Mouse (Mus musculus): ENCODE results near the gene Med21. TPM values are rescaled to one million over a fixed set of nuclear protein-coding genes. Genes with fewer than 3 reads are reported as not detected.

Gene Med21
- polyA plus RNA-seq, 1 experiment from 2014 or later, result 52.2 TPM

GRCm38 (mm10) chr6:146650013-146650412, 7.7 kb downstream of the Med21 start:
- H3K9me3 ChIP-seq (ENCODE audit: low read length), result no peaks in the 10 kb centered on the region
- no peaks in the 10 kb centered on the region for H3K4me1 ChIP-seq (ENCODE audit: insufficient read depth)
- ATAC-seq (no peak), DNase-seq (no peak)
- H3K4me3 ChIP-seq (ENCODE audit: low read depth, low read length), result no peak overlapping the region
- H3K36me3 ChIP-seq (replicated peaks; ENCODE audit: insufficient read depth, low read length), result peaks cover 18% of the 10 kb centered on the region; the same call in 1 of the 2 replicates
- no peak overlapping the region for H3K4me2 ChIP-seq (ENCODE audit: low read depth, low read length)
- no peak overlapping the region for H3K9ac ChIP-seq (replicated peaks)
- TF ChIP-seq EP300 (IDR thresholded peaks at IDR 0.05; ENCODE audit: low read depth) (no peak), CTCF (IDR thresholded peaks at IDR 0.05; ENCODE audit: low read depth) (no peak)
- H3K27ac ChIP-seq (ENCODE audit: low read depth), result no peak overlapping the region
- WGBS (ENCODE audit: insufficient replicate concordance), result 70% methylated on average over 2 of the region's 2 CpGs
- H3K27me3 ChIP-seq (ENCODE audit: insufficient read depth, low read length), result no peaks in the 10 kb centered on the region

DNA sequence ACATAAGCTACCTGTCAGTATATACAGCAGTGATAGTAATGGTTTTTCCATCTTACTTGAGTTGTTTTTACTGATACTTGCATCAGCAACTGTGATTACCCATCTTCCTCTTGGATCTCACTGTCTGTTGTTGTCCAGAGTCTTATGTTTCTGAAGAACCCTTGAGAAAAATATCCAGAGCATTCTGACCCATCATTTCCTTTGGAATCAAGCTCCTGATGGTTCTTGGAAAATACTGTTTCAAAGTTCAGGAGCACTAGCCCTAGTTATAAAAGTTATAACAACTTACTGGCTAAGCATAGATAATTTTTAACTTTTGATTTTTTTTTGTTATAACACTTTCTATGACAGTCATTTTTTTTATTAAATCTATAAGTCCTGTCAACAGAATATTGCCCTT, 9.1 kb downstream of the Med21 start:
- Histone ChIP-seq H3K9ac (replicated peaks) (no peak overlapping the region), H3K4me2 (ENCODE audit: low read depth, low read length) (no peak overlapping the region), H3K4me1 (ENCODE audit: insufficient read depth) (no peaks in the 10 kb centered on the region), H3K27ac (ENCODE audit: low read depth) (no peak overlapping the region), H3K36me3 (replicated peaks; ENCODE audit: insufficient read depth, low read length) (peaks cover 18% of the 10 kb centered on the region; the same call in 1 of the 2 replicates), H3K4me3 (ENCODE audit: low read depth, low read length) (no peak overlapping the region), H3K27me3 (ENCODE audit: insufficient read depth, low read length) (no peaks in the 10 kb centered on the region), H3K9me3 (ENCODE audit: low read length) (no peaks in the 10 kb centered on the region)
- TF ChIP-seq EP300 (IDR thresholded peaks at IDR 0.05; ENCODE audit: low read depth) (no peak), CTCF (IDR thresholded peaks at IDR 0.05; ENCODE audit: low read depth) (no peak)
- DNase-seq (no peak), ATAC-seq (no peak)

DNA sequence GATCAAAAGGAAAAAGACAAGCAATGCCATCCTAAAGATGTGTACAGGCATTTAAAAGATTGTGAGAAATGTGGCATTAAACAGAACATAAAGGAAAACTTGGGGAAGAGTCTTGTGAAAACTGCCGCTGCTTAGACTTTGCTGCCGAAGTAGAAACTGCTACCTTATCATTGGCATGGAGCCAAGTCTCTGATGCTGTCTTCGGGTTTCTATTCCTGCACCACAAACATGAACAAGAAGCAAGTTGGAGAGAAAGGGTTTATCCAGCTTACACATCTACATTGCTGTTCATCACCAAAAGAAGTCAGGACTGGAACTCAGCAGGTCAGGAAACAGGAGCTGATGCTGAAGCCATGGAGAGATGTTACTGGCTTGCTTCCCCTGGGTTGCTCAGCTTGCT, 10.8 kb downstream of the Med21 start:
- TF ChIP-seq EP300 (IDR thresholded peaks at IDR 0.05; ENCODE audit: low read depth) (no peak), CTCF (IDR thresholded peaks at IDR 0.05; ENCODE audit: low read depth) (no peak)
- ATAC-seq, result no peak
- 46% methylated on average over 3 of the region's 3 CpGs for WGBS (ENCODE audit: insufficient replicate concordance)

GRCm38 (mm10) chr6:146660591-146660990, 18.2 kb downstream of the Med21 start:
- Histone ChIP-seq H3K4me1 (ENCODE audit: insufficient read depth) (0 out of 2 replicates have a peak, but pooled peaks cover 2% of the 10 kb centered on the region), H3K27ac (ENCODE audit: low read depth) (no peak overlapping the region), H3K36me3 (replicated peaks; ENCODE audit: insufficient read depth, low read length) (no peaks in the 10 kb centered on the region), H3K27me3 (ENCODE audit: insufficient read depth, low read length) (no peaks in the 10 kb centered on the region), H3K4me3 (ENCODE audit: low read depth, low read length) (no peak overlapping the region), H3K9me3 (ENCODE audit: low read length) (no peaks in the 10 kb centered on the region), H3K4me2 (ENCODE audit: low read depth, low read length) (no peak overlapping the region), H3K9ac (replicated peaks) (no peak overlapping the region)
- TF ChIP-seq EP300 (IDR thresholded peaks at IDR 0.05; ENCODE audit: low read depth) (no peak), CTCF (IDR thresholded peaks at IDR 0.05; ENCODE audit: low read depth) (peak; percentile 59)
- DNase-seq (no peak), ATAC-seq (no peak)
- 52% methylated on average over 2 of the region's 2 CpGs for WGBS (ENCODE audit: insufficient replicate concordance)

More for the DNA sequence above, 10.8 kb downstream of the Med21 start:
- Histone ChIP-seq H3K4me2 (ENCODE audit: low read depth, low read length) (no peak overlapping the region), H3K36me3 (replicated peaks; ENCODE audit: insufficient read depth, low read length) (peaks cover 15% of the 10 kb centered on the region; the same call in 1 of the 2 replicates), H3K27ac (ENCODE audit: low read depth) (no peak overlapping the region), H3K9me3 (ENCODE audit: low read length) (no peaks in the 10 kb centered on the region), H3K4me3 (ENCODE audit: low read depth, low read length) (no peak overlapping the region), H3K9ac (replicated peaks) (no peak overlapping the region), H3K27me3 (ENCODE audit: insufficient read depth, low read length) (no peaks in the 10 kb centered on the region), H3K4me1 (ENCODE audit: insufficient read depth) (no peaks in the 10 kb centered on the region)
- peak; percentile 12 for DNase-seq

GRCm38 (mm10) chr6:146661655-146662054, 19.3 kb downstream of the Med21 start:
- no peak for TF ChIP-seq EP300 (IDR thresholded peaks at IDR 0.05; ENCODE audit: low read depth)
- no peak for TF ChIP-seq CTCF (IDR thresholded peaks at IDR 0.05; ENCODE audit: low read depth)
- H3K27ac ChIP-seq (ENCODE audit: low read depth), result no peak overlapping the region
- no peak overlapping the region for H3K4me2 ChIP-seq (ENCODE audit: low read depth, low read length)
- no peak for DNase-seq
- no peak for ATAC-seq
- H3K9ac ChIP-seq (replicated peaks), result no peak overlapping the region
- no peak overlapping the region for H3K4me3 ChIP-seq (ENCODE audit: low read depth, low read length)
- no peaks in the 10 kb centered on the region for H3K9me3 ChIP-seq (ENCODE audit: low read length)
- no peaks in the 10 kb centered on the region for H3K27me3 ChIP-seq (ENCODE audit: insufficient read depth, low read length)
- 0 out of 2 replicates have a peak, but pooled peaks cover 2% of the 10 kb centered on the region for H3K4me1 ChIP-seq (ENCODE audit: insufficient read depth)
- WGBS (ENCODE audit: insufficient replicate concordance), result 66% methylated on average over 5 of the region's 5 CpGs
- H3K36me3 ChIP-seq (replicated peaks; ENCODE audit: insufficient read depth, low read length), result no peaks in the 10 kb centered on the region

DNA sequence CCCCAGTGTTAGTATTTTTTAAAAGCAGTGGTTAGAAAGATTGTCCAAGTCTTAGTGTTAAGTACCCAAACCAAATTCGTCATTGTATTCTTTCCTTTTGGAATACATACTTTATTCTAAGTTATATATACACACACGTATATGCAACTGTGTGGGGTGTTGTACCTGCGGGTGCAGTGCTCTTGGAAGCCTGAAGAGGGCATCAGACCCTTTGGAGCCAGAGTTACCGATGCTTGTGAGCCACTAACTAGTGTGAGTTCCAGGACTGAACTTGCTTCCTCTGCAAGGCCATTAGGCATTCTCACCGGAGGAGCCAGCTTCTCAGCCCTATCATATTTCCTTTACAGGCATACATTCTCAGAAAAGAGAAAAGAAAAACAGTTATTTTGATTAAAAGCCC, 20.3 kb downstream of the Med21 start:
- H3K27me3 ChIP-seq (ENCODE audit: insufficient read depth, low read length), result no peaks in the 10 kb centered on the region
- no peak overlapping the region for H3K27ac ChIP-seq (ENCODE audit: low read depth)
- no peak overlapping the region for H3K4me3 ChIP-seq (ENCODE audit: low read depth, low read length)
- 0 out of 2 replicates have a peak, but pooled peaks cover 2% of the 10 kb centered on the region for H3K4me1 ChIP-seq (ENCODE audit: insufficient read depth)
- no peaks in the 10 kb centered on the region for H3K36me3 ChIP-seq (replicated peaks; ENCODE audit: insufficient read depth, low read length)
- DNase-seq, result peak; percentile 50
- H3K4me2 ChIP-seq (ENCODE audit: low read depth, low read length), result no peak overlapping the region
- H3K9ac ChIP-seq (replicated peaks), result no peak overlapping the region
- 0 out of 2 replicates have a peak, but pooled peaks have one; percentile 43 for ATAC-seq
- TF ChIP-seq CTCF (IDR thresholded peaks at IDR 0.05; ENCODE audit: low read depth), result peak; percentile 89
- TF ChIP-seq EP300 (IDR thresholded peaks at IDR 0.05; ENCODE audit: low read depth), result no peak
- H3K9me3 ChIP-seq (ENCODE audit: low read length), result no peaks in the 10 kb centered on the region
- WGBS (ENCODE audit: insufficient replicate concordance), result 25% methylated on average over 5 of the region's 5 CpGs

- Histone ChIP-seq H3K27ac (ENCODE audit: low read depth) (no peak overlapping the region), H3K4me3 (ENCODE audit: low read depth, low read length) (no peak overlapping the region), H3K9me3 (ENCODE audit: low read length) (no peaks in the 10 kb centered on the region), H3K4me1 (ENCODE audit: insufficient read depth) (0 out of 2 replicates have a peak, but pooled peaks cover 2% of the 10 kb centered on the region), H3K4me2 (ENCODE audit: low read depth, low read length) (no peak overlapping the region), H3K9ac (replicated peaks) (no peak overlapping the region), H3K27me3 (ENCODE audit: insufficient read depth, low read length) (no peaks in the 10 kb centered on the region), H3K36me3 (replicated peaks; ENCODE audit: insufficient read depth, low read length) (no peaks in the 10 kb centered on the region)
- DNase-seq (no peak), ATAC-seq (no peak)
- TF ChIP-seq CTCF (IDR thresholded peaks at IDR 0.05; ENCODE audit: low read depth) (no peak), EP300 (IDR thresholded peaks at IDR 0.05; ENCODE audit: low read depth) (no peak)
- WGBS (ENCODE audit: insufficient replicate concordance), result 66% methylated on average over 5 of the region's 5 CpGs
Observed at GRCm38 (mm10) chr6:146664116-146664515, 21.8 kb downstream of the Med21 start.

Data from liver, postnatal 0 days (tissue).